Mouse (Mus musculus): Measurements from ENCODE around the gene Dlx3. TPM values are rescaled to one million over a fixed set of nuclear protein-coding genes. Genes with fewer than 3 reads are reported as not detected.

Dlx3 gene
- polyA plus RNA-seq, 1 experiment from 2014 or later, result 8.0 TPM

DNA sequence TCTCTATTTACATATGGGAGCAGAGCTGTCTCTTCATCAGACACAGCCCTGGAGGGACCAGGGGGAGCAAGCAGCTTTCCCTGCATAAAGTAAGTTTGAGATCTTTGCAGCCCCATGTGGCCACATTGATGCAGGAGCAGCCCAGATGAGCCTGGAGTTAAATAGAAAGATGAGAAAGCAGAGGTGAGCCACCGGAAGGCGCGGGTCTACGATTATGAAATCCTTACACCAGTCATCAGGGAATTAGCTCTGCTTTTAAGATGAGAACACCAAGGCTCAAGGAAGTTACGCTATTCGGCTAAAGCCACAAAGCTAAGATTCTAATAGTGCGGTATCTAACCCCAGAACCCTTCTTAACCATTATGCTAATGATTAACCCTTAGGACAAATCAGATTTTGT, 42.0 kb upstream of the Dlx3 start:
- Histone ChIP-seq H3K4me2 (replicated peaks; ENCODE audit: low read depth) (peak overlapping the region; percentile 85; the same call in 1 of the 2 replicates), H3K27ac (replicated peaks) (no peak overlapping the region), H3K4me3 (ENCODE audit: low read depth, low read length) (no peak overlapping the region), H3K4me1 (replicated peaks; ENCODE audit: control insufficient read depth, insufficient read depth) (0 out of 2 replicates have a peak, but pooled peaks cover 8% of the 10 kb centered on the region), H3K36me3 (ENCODE audit: control insufficient read depth, insufficient read depth, low read length) (no peaks in the 10 kb centered on the region), H3K9me3 (ENCODE audit: control insufficient read depth, low read length) (no peaks in the 10 kb centered on the region), H3K9ac (ENCODE audit: low read length) (no peak overlapping the region), H3K27me3 (ENCODE audit: control insufficient read depth, insufficient read depth, low read length) (no peaks in the 10 kb centered on the region)
- no peak for TF ChIP-seq EP300 (optimal IDR thresholded peaks at IDR 0.05)
- no peak for TF ChIP-seq CTCF (IDR thresholded peaks at IDR 0.05; ENCODE audit: low read depth)
- ATAC-seq (ENCODE audit: low FRiP score, low TSS enrichment) (no peak), DNase-seq (ENCODE audit: low spot score) (no peak)
- WGBS, result 48% methylated on average over 7 of the region's 7 CpGs

DNA sequence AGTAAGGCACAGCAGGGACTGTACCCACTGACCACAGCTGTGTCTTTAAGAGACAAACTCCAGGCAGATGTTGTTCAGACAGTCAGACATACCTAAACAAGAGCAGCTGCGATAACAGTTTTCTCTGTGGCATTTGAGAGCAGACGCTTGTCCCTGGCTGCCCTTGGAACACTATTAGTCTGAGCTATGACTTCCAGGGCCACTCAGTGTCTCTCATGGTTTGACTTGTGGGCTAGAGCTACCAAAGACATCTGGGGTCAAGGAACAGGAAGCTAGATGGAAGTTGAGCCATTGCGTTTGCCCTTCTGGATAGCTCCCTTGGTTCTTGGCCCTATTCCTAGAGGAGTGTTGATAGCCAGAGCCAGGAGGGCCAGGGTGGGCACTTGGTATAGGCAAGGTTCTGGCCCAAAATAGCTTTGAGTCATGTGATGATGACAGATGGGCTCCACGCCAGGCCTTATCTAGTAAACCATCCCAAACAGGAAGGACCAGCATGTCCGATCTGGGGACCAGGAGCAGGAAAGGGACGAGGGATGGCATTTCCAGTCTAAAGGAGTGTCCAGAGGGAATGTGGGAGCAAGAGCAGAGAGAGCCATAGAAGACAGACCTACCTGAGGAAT, 40.6 kb upstream of the Dlx3 start:
- no peak overlapping the region for H3K27ac ChIP-seq (replicated peaks)
- 0 out of 2 replicates have a peak, but pooled peaks cover 8% of the 10 kb centered on the region for H3K4me1 ChIP-seq (replicated peaks; ENCODE audit: control insufficient read depth, insufficient read depth)
- no peak overlapping the region for H3K9ac ChIP-seq (ENCODE audit: low read length)
- H3K36me3 ChIP-seq (ENCODE audit: control insufficient read depth, insufficient read depth, low read length), result no peaks in the 10 kb centered on the region
- no peak for TF ChIP-seq CTCF (IDR thresholded peaks at IDR 0.05; ENCODE audit: low read depth)
- no peak for TF ChIP-seq EP300 (optimal IDR thresholded peaks at IDR 0.05)
- no peak for DNase-seq (ENCODE audit: low spot score)
- 77% methylated on average over 6 of the region's 6 CpGs for WGBS
- no peak overlapping the region for H3K4me2 ChIP-seq (replicated peaks; ENCODE audit: low read depth)
- no peak overlapping the region for H3K4me3 ChIP-seq (ENCODE audit: low read depth, low read length)
- ATAC-seq (ENCODE audit: low FRiP score, low TSS enrichment), result no peak
- H3K27me3 ChIP-seq (ENCODE audit: control insufficient read depth, insufficient read depth, low read length), result no peaks in the 10 kb centered on the region
- H3K9me3 ChIP-seq (ENCODE audit: control insufficient read depth, low read length), result no peaks in the 10 kb centered on the region

DNA sequence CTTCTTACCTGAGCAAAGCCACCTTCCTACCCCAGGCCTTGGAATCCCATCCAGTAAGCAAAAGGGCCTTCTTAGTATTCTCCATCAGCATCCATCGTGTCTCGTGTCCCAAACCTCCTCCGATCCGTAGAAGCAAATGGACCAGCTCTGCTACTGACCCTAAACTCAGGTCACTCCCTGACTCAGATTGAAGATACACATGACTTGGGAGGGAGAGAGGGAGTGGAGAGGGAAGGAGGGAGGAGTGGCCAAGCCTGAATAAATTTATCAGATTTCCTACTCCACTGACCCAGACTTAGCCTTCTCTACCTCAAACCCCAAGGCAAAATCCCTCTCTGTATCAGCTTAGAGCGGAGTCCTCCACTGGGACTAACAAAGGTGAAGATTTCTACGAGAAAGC, 39.1 kb upstream of the Dlx3 start:
- DNase-seq (ENCODE audit: low spot score) (no peak), ATAC-seq (ENCODE audit: low FRiP score, low TSS enrichment) (no peak)
- Histone ChIP-seq H3K4me2 (replicated peaks; ENCODE audit: low read depth) (no peak overlapping the region), H3K36me3 (ENCODE audit: control insufficient read depth, insufficient read depth, low read length) (no peaks in the 10 kb centered on the region), H3K27ac (replicated peaks) (no peak overlapping the region; the same call in 1 of the 2 replicates), H3K27me3 (ENCODE audit: control insufficient read depth, insufficient read depth, low read length) (no peaks in the 10 kb centered on the region), H3K9ac (ENCODE audit: low read length) (no peak overlapping the region), H3K9me3 (ENCODE audit: control insufficient read depth, low read length) (no peaks in the 10 kb centered on the region), H3K4me1 (replicated peaks; ENCODE audit: control insufficient read depth, insufficient read depth) (0 out of 2 replicates have a peak, but pooled peaks cover 9% of the 10 kb centered on the region), H3K4me3 (ENCODE audit: low read depth, low read length) (no peak overlapping the region)
- WGBS, result 54% methylated on average over 6 of the region's 6 CpGs
- TF ChIP-seq EP300 (optimal IDR thresholded peaks at IDR 0.05) (no peak), CTCF (IDR thresholded peaks at IDR 0.05; ENCODE audit: low read depth) (no peak)

DNA sequence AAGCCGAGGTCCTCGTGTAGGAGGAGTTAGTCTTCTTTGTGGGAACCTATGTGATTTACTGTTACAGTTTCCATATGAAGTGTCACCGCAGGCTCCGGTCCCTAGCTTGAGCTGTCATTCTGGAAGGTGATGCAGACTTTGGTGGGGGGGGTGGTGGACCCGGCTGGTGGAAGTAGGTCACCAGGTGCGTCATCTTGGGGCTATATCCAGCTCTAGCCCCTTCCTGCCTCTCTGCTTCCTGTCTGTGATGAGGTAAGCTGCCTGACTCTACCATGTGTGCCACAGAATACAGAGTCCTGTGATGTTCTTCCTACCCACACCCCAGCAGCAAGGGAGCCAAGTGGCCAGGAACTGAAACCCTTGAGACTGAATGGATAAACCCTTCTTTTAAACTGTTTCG, 37.0 kb upstream of the Dlx3 start:
- no peak overlapping the region for H3K9ac ChIP-seq (ENCODE audit: low read length)
- H3K9me3 ChIP-seq (ENCODE audit: control insufficient read depth, low read length), result no peaks in the 10 kb centered on the region
- ATAC-seq (ENCODE audit: low FRiP score, low TSS enrichment) (no peak), DNase-seq (ENCODE audit: low spot score) (no peak)
- H3K4me1 ChIP-seq (replicated peaks; ENCODE audit: control insufficient read depth, insufficient read depth), result peaks cover 21% of the 10 kb centered on the region
- no peaks in the 10 kb centered on the region for H3K27me3 ChIP-seq (ENCODE audit: control insufficient read depth, insufficient read depth, low read length)
- H3K36me3 ChIP-seq (ENCODE audit: control insufficient read depth, insufficient read depth, low read length), result no peaks in the 10 kb centered on the region
- TF ChIP-seq EP300 (optimal IDR thresholded peaks at IDR 0.05) (no peak), CTCF (IDR thresholded peaks at IDR 0.05; ENCODE audit: low read depth) (no peak)
- no peak overlapping the region for H3K4me3 ChIP-seq (ENCODE audit: low read depth, low read length)
- WGBS, result 87% methylated on average over 7 of the region's 7 CpGs
- H3K4me2 ChIP-seq (replicated peaks; ENCODE audit: low read depth), result no peak overlapping the region
- no peak overlapping the region for H3K27ac ChIP-seq (replicated peaks)

DNA sequence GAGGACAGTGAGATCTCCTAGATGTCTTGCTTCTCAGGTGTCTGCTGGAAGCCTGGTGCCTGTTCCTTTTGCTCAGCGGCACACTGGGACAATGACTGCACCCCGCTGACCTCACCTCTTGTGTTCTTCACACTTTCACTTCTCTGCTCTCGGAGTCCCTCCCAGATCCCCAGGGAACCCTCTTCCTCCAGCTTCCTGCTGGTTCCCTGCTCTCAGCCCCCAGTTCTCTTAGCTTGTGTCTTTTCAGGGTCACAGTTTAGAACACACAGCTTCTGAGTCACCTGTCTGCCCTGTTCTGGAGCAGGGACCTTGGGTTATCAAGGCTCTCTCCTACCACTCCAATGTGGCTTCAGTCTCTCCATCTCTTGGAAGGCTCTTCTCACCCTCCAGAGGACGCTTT, 35.7 kb upstream of the Dlx3 start:
- WGBS, result 55% methylated on average over 4 of the region's 4 CpGs

DNA sequence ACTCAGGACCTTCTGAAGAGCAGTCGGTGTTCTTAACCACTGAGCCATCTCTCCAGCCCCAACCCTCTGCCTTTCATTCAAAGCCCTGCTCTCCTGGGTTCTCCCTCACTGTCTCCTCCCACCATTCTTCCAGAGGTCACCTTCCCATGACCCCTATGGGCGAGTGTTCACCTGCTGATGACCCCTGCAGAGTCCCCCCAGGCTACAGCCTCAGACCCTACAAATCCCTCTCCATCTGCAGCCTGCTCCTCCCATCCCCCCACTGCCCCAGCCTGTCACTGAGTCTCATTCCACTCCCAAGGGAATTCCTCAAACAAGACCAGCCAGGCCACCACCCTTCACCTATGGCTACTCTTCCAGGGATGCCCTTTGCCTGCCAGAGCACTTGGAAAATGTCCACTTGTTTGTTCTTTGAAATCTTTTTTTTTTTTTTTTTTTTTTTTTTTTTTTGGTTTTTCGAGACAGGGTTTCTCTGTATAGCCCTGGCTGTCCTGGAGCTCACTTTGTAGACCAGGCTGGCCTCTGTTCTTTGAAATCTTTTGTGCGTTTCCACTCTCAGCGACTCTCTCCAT, 35.0 kb upstream of the Dlx3 start:
- H3K4me3 ChIP-seq (ENCODE audit: low read depth, low read length), result no peak overlapping the region
- TF ChIP-seq EP300 (optimal IDR thresholded peaks at IDR 0.05) (no peak), CTCF (IDR thresholded peaks at IDR 0.05; ENCODE audit: low read depth) (no peak)
- no peaks in the 10 kb centered on the region for H3K27me3 ChIP-seq (ENCODE audit: control insufficient read depth, insufficient read depth, low read length)
- no peak overlapping the region for H3K27ac ChIP-seq (replicated peaks)
- H3K36me3 ChIP-seq (ENCODE audit: control insufficient read depth, insufficient read depth, low read length), result no peaks in the 10 kb centered on the region
- WGBS, result 43% methylated on average over 5 of the region's 5 CpGs
- H3K9ac ChIP-seq (ENCODE audit: low read length), result no peak overlapping the region
- H3K4me1 ChIP-seq (replicated peaks; ENCODE audit: control insufficient read depth, insufficient read depth), result peaks cover 20% of the 10 kb centered on the region
- H3K9me3 ChIP-seq (ENCODE audit: control insufficient read depth, low read length), result no peaks in the 10 kb centered on the region
- no peak overlapping the region for H3K4me2 ChIP-seq (replicated peaks; ENCODE audit: low read depth)
- no peak for DNase-seq (ENCODE audit: low spot score)
- no peak for ATAC-seq (ENCODE audit: low FRiP score, low TSS enrichment)

More for the DNA sequence above, 35.7 kb upstream of the Dlx3 start:
- ATAC-seq (ENCODE audit: low FRiP score, low TSS enrichment) (no peak), DNase-seq (ENCODE audit: low spot score) (no peak)
- Histone ChIP-seq H3K9ac (ENCODE audit: low read length) (no peak overlapping the region), H3K4me1 (replicated peaks; ENCODE audit: control insufficient read depth, insufficient read depth) (peaks cover 22% of the 10 kb centered on the region), H3K4me2 (replicated peaks; ENCODE audit: low read depth) (no peak overlapping the region), H3K9me3 (ENCODE audit: control insufficient read depth, low read length) (no peaks in the 10 kb centered on the region), H3K4me3 (ENCODE audit: low read depth, low read length) (no peak overlapping the region), H3K27ac (replicated peaks) (no peak overlapping the region), H3K27me3 (ENCODE audit: control insufficient read depth, insufficient read depth, low read length) (no peaks in the 10 kb centered on the region), H3K36me3 (ENCODE audit: control insufficient read depth, insufficient read depth, low read length) (no peaks in the 10 kb centered on the region)
- TF ChIP-seq CTCF (IDR thresholded peaks at IDR 0.05; ENCODE audit: low read depth) (no peak), EP300 (optimal IDR thresholded peaks at IDR 0.05) (no peak)

Data from stomach, postnatal 0 days (tissue).